Mouse (Mus musculus) kidney, embryonic 16.5 days (tissue): ENCODE measurements around the gene Nudt3. TPM values are rescaled to one million over a fixed set of nuclear protein-coding genes. Genes with fewer than 3 reads are reported as not detected.
A peak's percentile ranks its signal among the peaks of the same experiment; 100 is the strongest.

Experiments used
- ATAC-seq: fragments of 200-750 bp; cut with Nextera tagmentation; 2 replicates; pipeline ENCODE4 v1.8.0; 2017; ENCODE audit warnings: moderate TSS enrichment; ENCODE audit not compliant: low FRiP score, low TSS enrichment
- H3K27ac ChIP-seq: fragments of 300-500 bp; sonication (generic); 2 replicates; pipeline ENCODE4 v1.5.1; 2014; ENCODE audit warnings: low read length
- H3K27me3 ChIP-seq: fragments of 300-500 bp; sonication (generic); 2 replicates; pipeline ENCODE4 v1.6.1; 2014; ENCODE audit warnings: low read length, control low read depth, mixed read lengths; ENCODE audit not compliant: insufficient read depth
- H3K36me3 ChIP-seq: fragments of 300-500 bp; sonication (generic); 2 replicates; pipeline ENCODE4 v1.6.1; 2014; ENCODE audit warnings: low read length, control low read depth, mixed read lengths; ENCODE audit not compliant: insufficient read depth
- H3K4me1 ChIP-seq: fragments of 300-500 bp; sonication (generic); 2 replicates; pipeline ENCODE4 v1.6.1; 2014; ENCODE audit warnings: low read length, control low read depth, mixed read lengths; ENCODE audit not compliant: insufficient read depth
- H3K4me2 ChIP-seq: fragments of 300-500 bp; sonication (generic); replicated peaks from 2 replicates; pipeline ENCODE4 v1.6.1; 2014; ENCODE audit warnings: low read depth, low read length
- H3K4me3 ChIP-seq: fragments of 300-500 bp; sonication (generic); 2 replicates; pipeline ENCODE4 v1.5.1; 2014; ENCODE audit warnings: mild to moderate bottlenecking, low read length
- H3K9ac ChIP-seq: fragments of 300-500 bp; sonication (generic); replicated peaks from 2 replicates; pipeline ENCODE4 v1.6.1; 2014; ENCODE audit warnings: low read length
- H3K9me3 ChIP-seq: fragments of 300-500 bp; sonication (generic); 2 replicates; pipeline ENCODE4 v1.6.1; 2016; ENCODE audit warnings: low read length, control low read depth
- WGBS: fragments of 180-500 bp; shearing (Covaris S2); extraction: QIAGEN DNeasy Blood & Tissue Kit; methylation state at CpG from one replicate; pipeline ENCODE4 v1.1.7; 2014; 5-methylcytosine and 5-hydroxymethylcytosine counted together
- polyA plus RNA-seq: library from polyadenylated mRNA; unstranded; fragments of >200 nt; fragmentation: Nextera tagmentation; extraction: Ambion mirVana; gene quantifications from 2 replicates; pipeline ENCODE4 v1.2.1, GENCODE M21; 2015

Gene Nudt3
- polyA plus RNA-seq = 81.8 and 84.1 TPM in 2 replicates

- H3K36me3 ChIP-seq = no peaks in the 10 kb centered on the region
- H3K4me2 ChIP-seq = peak within 1 kb of the TSS; percentile 73
- peak within 1 kb of the TSS; percentile 78 for H3K4me3 ChIP-seq
- 7% methylated on average over 86 of the region's 91 CpGs for WGBS
- H3K9me3 ChIP-seq = no peaks in the 10 kb centered on the region
- peak within 1 kb of the TSS; percentile 87 for H3K27ac ChIP-seq
- ATAC-seq = peak; percentile 94
- H3K4me1 ChIP-seq = peaks cover 26% of the 10 kb centered on the region
- no peaks in the 10 kb centered on the region for H3K27me3 ChIP-seq
- H3K9ac ChIP-seq = peak within 1 kb of the TSS; percentile 93
Observed at GRCm38 (mm10) chr17:27623360-27624326, at the start of gene Nudt3. Gene Nudt3 (minus strand): TSS chr17:27623495.

- Histone ChIP-seq H3K27ac (no peak overlapping the region), H3K9me3 (no peaks in the 10 kb centered on the region), H3K4me3 (no peak overlapping the region), H3K4me1 (no peaks in the 10 kb centered on the region), H3K36me3 (no peaks in the 10 kb centered on the region), H3K4me2 (no peak overlapping the region), H3K9ac (no peak overlapping the region), H3K27me3 (no peaks in the 10 kb centered on the region)
- WGBS = 82% methylated on average over 6 of the region's 6 CpGs
- ATAC-seq = no peak
Observed at GRCm38 (mm10) chr17:27671720-27672119, 48.4 kb upstream of the Nudt3 start.

- Histone ChIP-seq H3K9me3 (no peaks in the 10 kb centered on the region), H3K4me3 (no peak overlapping the region), H3K4me2 (no peak overlapping the region), H3K36me3 (no peaks in the 10 kb centered on the region), H3K9ac (no peak overlapping the region), H3K27ac (no peak overlapping the region), H3K27me3 (peaks cover 31% of the 10 kb centered on the region), H3K4me1 (peaks cover 14% of the 10 kb centered on the region)
- ATAC-seq = no peak
- WGBS = 54% methylated on average over 7 of the region's 7 CpGs
Observed at GRCm38 (mm10) chr17:27658767-27659166, 35.5 kb upstream of the Nudt3 start.

GRCm38 (mm10) chr17:27657123-27657522 lies 33.8 kb upstream of the Nudt3 start:
- Histone ChIP-seq H3K9ac (no peak overlapping the region), H3K4me3 (no peak overlapping the region), H3K27ac (no peak overlapping the region), H3K4me2 (no peak overlapping the region), H3K27me3 (peaks cover 31% of the 10 kb centered on the region), H3K9me3 (no peaks in the 10 kb centered on the region), H3K36me3 (no peaks in the 10 kb centered on the region), H3K4me1 (peaks cover 14% of the 10 kb centered on the region)
- no peak for ATAC-seq
- WGBS = 68% methylated on average over 8 of the region's 8 CpGs

GRCm38 (mm10) chr17:27656414-27656813 lies 33.1 kb upstream of the Nudt3 start:
- Histone ChIP-seq H3K4me1 (peaks cover 14% of the 10 kb centered on the region), H3K9ac (no peak overlapping the region), H3K4me3 (peak overlapping the region; percentile 52; the same call in 1 of the 2 replicates), H3K27ac (no peak overlapping the region), H3K36me3 (no peaks in the 10 kb centered on the region), H3K9me3 (no peaks in the 10 kb centered on the region), H3K4me2 (0 out of 2 replicates have a peak overlapping the region, but pooled peaks have one; percentile 88), H3K27me3 (peaks cover 31% of the 10 kb centered on the region)
- no peak for ATAC-seq
- WGBS = 15% methylated on average over 5 of the region's 5 CpGs

GRCm38 (mm10) chr17:27656011-27656399 lies 32.7 kb upstream of the Nudt3 start:
- ATAC-seq = peak; percentile 35; the same call in 1 of the 2 replicates
- H3K27me3 ChIP-seq = peaks cover 31% of the 10 kb centered on the region
- peak overlapping the region; percentile 52 for H3K4me3 ChIP-seq
- no peaks in the 10 kb centered on the region for H3K9me3 ChIP-seq
- peaks cover 14% of the 10 kb centered on the region for H3K4me1 ChIP-seq
- no peak overlapping the region for H3K27ac ChIP-seq
- H3K4me2 ChIP-seq = peak overlapping the region; percentile 88
- WGBS = 3% methylated on average over 14 of the region's 14 CpGs
- 0 out of 2 replicates have a peak overlapping the region, but pooled peaks have one; percentile 53 for H3K9ac ChIP-seq
- no peaks in the 10 kb centered on the region for H3K36me3 ChIP-seq

GRCm38 (mm10) chr17:27655089-27656010 lies 32.1 kb upstream of the Nudt3 start, which contains the start of gene Pacsin1:
Gene Pacsin1 (plus strand): TSS chr17:27655509.
- ATAC-seq = peak; percentile 47; the same call in 1 of the 2 replicates
- peak within 1 kb of the TSS; percentile 53; the same call in 1 of the 2 replicates for H3K9ac ChIP-seq
- peaks cover 14% of the 10 kb centered on the region for H3K4me1 ChIP-seq
- WGBS = 1% methylated on average over 56 of the region's 65 CpGs
- H3K27ac ChIP-seq = no peak within 1 kb of the TSS
- H3K27me3 ChIP-seq = peaks cover 31% of the 10 kb centered on the region
- H3K4me2 ChIP-seq = peak within 1 kb of the TSS; percentile 88
- H3K4me3 ChIP-seq = peak within 1 kb of the TSS; percentile 52
- H3K9me3 ChIP-seq = no peaks in the 10 kb centered on the region
- H3K36me3 ChIP-seq = no peaks in the 10 kb centered on the region

- Histone ChIP-seq H3K4me2 (no peak overlapping the region), H3K36me3 (no peaks in the 10 kb centered on the region), H3K4me3 (no peak overlapping the region), H3K27ac (no peak overlapping the region), H3K9me3 (no peaks in the 10 kb centered on the region), H3K4me1 (peaks cover 14% of the 10 kb centered on the region), H3K9ac (no peak overlapping the region), H3K27me3 (peaks cover 31% of the 10 kb centered on the region)
- ATAC-seq = no peak
- 41% methylated on average over 10 of the region's 10 CpGs for WGBS
Observed at GRCm38 (mm10) chr17:27653253-27653959, 30.1 kb upstream of the Nudt3 start.
